Mouse (Mus musculus) embryonic facial prominence, embryonic 15.5 days (tissue): Measurements from ENCODE around the gene Dnmbp. TPM values are rescaled to one million over a fixed set of nuclear protein-coding genes. Genes with fewer than 3 reads are reported as not detected.

Experiments
- ATAC-seq: fragments of 200-750 bp; cut with Nextera tagmentation; 2 replicates; pipeline ENCODE4 v1.8.0; 2017; ENCODE audit warnings: low read depth, moderate TSS enrichment; ENCODE audit not compliant: insufficient number of reproducible peaks, low FRiP score, low TSS enrichment
- H3K27ac ChIP-seq: fragments of 300-500 bp; sonication (generic); replicated peaks from 2 replicates; pipeline ENCODE4 v1.5.1; 2015; ENCODE audit warnings: mild to moderate bottlenecking, inconsistent platforms
- H3K27me3 ChIP-seq: fragments of 300-500 bp; sonication (generic); 2 replicates; pipeline ENCODE4 v1.6.1; 2015; ENCODE audit warnings: inconsistent platforms
- H3K36me3 ChIP-seq: fragments of 300-500 bp; sonication (generic); 2 replicates; pipeline ENCODE4 v1.6.1; 2015; ENCODE audit warnings: mild to moderate bottlenecking, inconsistent platforms
- H3K4me1 ChIP-seq: fragments of 300-500 bp; sonication (generic); 2 replicates; pipeline ENCODE4 v1.6.1; 2015; ENCODE audit warnings: inconsistent platforms
- H3K4me2 ChIP-seq: fragments of 300-500 bp; sonication (generic); replicated peaks from 2 replicates; pipeline ENCODE4 v1.6.1; 2015; ENCODE audit warnings: mild to moderate bottlenecking, inconsistent platforms
- H3K4me3 ChIP-seq: fragments of 300-500 bp; sonication (generic); replicated peaks from 2 replicates; pipeline ENCODE4 v1.5.1; 2015; ENCODE audit warnings: mild to moderate bottlenecking, inconsistent platforms
- H3K9ac ChIP-seq: fragments of 300-500 bp; sonication (generic); 2 replicates; pipeline ENCODE4 v1.6.1; 2015; ENCODE audit warnings: inconsistent platforms
- H3K9me3 ChIP-seq: fragments of 300-500 bp; sonication (generic); replicated peaks from 2 replicates; pipeline ENCODE4 v1.6.1; 2016; ENCODE audit warnings: inconsistent platforms
- WGBS: fragments of 180-500 bp; shearing (Covaris S2); methylation state at CpG from one replicate; pipeline ENCODE4 v1.1.7; 2015; 5-methylcytosine and 5-hydroxymethylcytosine counted together
- polyA plus RNA-seq: library from polyadenylated mRNA; unstranded; fragments of >200 nt; fragmentation: Nextera tagmentation; extraction: Ambion mirVana; gene quantifications from 2 replicates; pipeline ENCODE4 v1.2.1, GENCODE M21; 2015

Dnmbp gene
- polyA plus RNA-seq, 1 experiment from 2014 or later = 19.4 TPM

DNA sequence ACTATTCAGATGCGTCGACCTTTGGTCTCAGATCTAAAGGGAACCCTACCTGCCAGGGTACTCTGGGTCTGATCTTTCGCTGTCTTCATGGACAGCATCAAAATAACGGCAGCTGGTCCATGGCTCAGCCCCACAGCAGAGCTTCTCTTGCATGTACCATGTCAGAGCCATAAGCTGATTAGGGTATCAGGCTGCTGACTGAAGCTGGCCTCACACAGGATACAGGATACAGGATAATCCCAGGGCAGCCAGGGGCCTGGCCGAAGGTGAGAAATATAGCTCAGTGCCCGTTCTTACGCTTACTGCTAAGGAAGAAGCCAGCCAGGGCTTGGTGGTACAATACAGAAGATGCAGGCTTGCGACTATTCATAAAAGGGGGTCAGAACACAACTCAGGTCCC is 4.6 kb upstream of the Dnmbp start:
- H3K36me3 ChIP-seq = no peaks in the 10 kb centered on the region
- 85% methylated on average over 8 of the region's 8 CpGs for WGBS
- no peak for ATAC-seq

DNA sequence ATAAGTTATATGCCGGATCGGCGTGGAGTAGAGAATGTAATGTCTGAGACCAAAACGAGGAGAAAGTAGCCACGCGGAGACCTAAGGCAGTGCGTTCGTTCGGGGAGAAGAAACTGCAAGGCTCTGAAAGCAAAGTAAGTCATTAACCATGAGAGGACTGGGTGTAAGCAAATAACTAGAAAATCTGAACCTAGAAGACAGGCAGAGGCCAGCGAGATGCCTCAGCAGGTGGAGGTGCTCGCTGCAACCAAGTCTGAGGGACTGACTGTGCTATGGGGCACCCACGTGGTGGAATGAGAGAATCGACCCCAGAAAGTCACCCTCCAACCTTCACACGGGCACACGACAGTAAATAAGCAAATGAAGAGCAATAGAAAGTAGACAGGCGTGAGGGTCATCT is 3.1 kb upstream of the Dnmbp start:
- WGBS = 81% methylated on average over 16 of the region's 16 CpGs
- Histone ChIP-seq H3K4me1 (peaks cover 13% of the 10 kb centered on the region), H3K9me3 (no peaks in the 10 kb centered on the region), H3K27ac (no peak overlapping the region), H3K27me3 (no peaks in the 10 kb centered on the region), H3K9ac (no peak overlapping the region), H3K4me3 (no peak overlapping the region), H3K36me3 (no peaks in the 10 kb centered on the region), H3K4me2 (no peak overlapping the region)
- no peak for ATAC-seq

More for the DNA sequence above, 4.6 kb upstream of the Dnmbp start:
- H3K4me3 ChIP-seq = no peak overlapping the region
- no peaks in the 10 kb centered on the region for H3K9me3 ChIP-seq
- no peaks in the 10 kb centered on the region for H3K4me1 ChIP-seq
- no peak overlapping the region for H3K9ac ChIP-seq
- no peaks in the 10 kb centered on the region for H3K27me3 ChIP-seq
- no peak overlapping the region for H3K4me2 ChIP-seq
- no peak overlapping the region for H3K27ac ChIP-seq

DNA sequence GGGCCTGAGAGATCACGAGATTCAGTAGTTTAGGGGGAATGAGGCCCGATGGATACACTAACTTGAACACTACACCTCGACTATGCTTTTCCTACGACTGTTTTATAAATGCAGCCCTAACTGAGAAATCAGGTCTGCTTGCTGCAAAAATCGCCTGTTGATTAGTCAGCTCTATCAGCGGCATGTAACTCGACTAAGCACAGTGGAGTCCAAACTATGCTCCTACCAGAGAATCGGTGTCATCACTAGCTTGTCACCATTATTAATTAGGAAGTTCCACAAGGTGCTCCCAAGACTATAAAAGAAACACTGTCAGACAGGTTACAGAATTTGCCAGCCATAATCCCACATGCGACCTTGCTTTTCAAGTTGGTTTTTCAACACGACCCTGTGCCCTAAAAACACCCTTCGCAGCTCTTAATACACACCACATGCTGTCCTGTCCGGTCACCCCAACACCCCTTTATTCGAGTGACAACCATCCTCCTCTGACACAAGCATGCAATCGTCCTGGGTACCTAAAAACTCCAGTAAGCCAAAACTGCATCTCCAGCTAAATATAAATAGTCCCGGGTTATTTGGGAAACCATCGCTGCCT is 721 bp downstream of the Dnmbp start:
- 15% methylated on average over 16 of the region's 16 CpGs for WGBS
- 0 out of 2 replicates have a peak, but pooled peaks have one; percentile 5 for ATAC-seq
- peak overlapping the region; percentile 61 for H3K27ac ChIP-seq

DNA sequence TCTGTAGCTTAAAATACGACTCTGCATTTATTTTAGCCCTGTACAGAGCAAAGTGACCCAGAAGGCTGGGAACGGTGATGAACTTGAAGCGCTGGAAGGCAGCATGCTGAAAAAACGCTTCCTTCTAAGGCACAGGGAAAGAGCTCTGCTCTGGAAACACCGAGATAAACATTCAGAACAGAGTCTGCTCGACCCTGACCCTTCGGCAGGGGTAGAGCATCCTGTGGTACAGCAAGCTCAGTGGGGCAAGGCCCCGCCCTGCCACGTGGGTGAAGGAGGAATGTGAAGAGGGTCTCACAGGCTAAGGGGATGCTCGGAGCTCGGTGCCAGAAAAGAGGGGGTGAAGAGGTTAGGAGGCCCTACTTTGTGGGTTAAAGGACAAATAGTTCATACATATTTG is 1.6 kb downstream of the Dnmbp start:
- ATAC-seq = no peak
- Histone ChIP-seq H3K4me3 (no peak overlapping the region; the same call in 1 of the 2 replicates), H3K4me1 (peaks cover 14% of the 10 kb centered on the region), H3K4me2 (peak overlapping the region; percentile 65), H3K27me3 (no peaks in the 10 kb centered on the region), H3K27ac (0 out of 2 replicates have a peak overlapping the region, but pooled peaks have one; percentile 24), H3K36me3 (no peaks in the 10 kb centered on the region), H3K9me3 (no peaks in the 10 kb centered on the region), H3K9ac (no peak overlapping the region)
- WGBS = 33% methylated on average over 11 of the region's 11 CpGs

More for the DNA sequence above, 721 bp downstream of the Dnmbp start:
- Histone ChIP-seq H3K36me3 (no peaks in the 10 kb centered on the region), H3K4me1 (peaks cover 14% of the 10 kb centered on the region), H3K9ac (peak overlapping the region; percentile 69), H3K4me2 (peak overlapping the region; percentile 65), H3K27me3 (no peaks in the 10 kb centered on the region), H3K9me3 (no peaks in the 10 kb centered on the region), H3K4me3 (peak overlapping the region; percentile 69)

DNA sequence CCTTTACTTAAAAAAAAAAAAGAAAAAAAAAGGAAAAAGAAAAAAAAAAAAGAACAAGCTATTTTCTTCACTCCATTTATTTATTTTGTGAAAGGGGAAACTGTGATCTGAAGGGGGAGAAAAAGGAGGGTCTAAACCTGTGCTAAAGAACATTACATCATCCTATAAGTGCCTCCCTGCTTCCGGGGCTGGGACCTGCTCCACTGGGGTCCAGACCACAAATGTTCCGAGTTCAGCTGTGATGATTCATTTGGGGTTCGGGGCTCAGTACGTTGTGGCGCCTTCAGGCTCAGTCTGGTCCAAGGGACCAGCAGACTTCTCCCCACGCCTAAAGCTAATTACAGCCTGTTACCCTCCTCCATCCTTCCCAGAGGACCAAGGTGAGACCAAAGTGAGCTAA is 9.1 kb downstream of the Dnmbp start:
- ATAC-seq = no peak
- Histone ChIP-seq H3K4me1 (peaks cover 14% of the 10 kb centered on the region), H3K4me2 (no peak overlapping the region), H3K4me3 (no peak overlapping the region), H3K27ac (no peak overlapping the region), H3K27me3 (no peaks in the 10 kb centered on the region), H3K9me3 (no peaks in the 10 kb centered on the region), H3K36me3 (no peaks in the 10 kb centered on the region), H3K9ac (no peak overlapping the region)
- 80% methylated on average over 6 of the region's 6 CpGs for WGBS

DNA sequence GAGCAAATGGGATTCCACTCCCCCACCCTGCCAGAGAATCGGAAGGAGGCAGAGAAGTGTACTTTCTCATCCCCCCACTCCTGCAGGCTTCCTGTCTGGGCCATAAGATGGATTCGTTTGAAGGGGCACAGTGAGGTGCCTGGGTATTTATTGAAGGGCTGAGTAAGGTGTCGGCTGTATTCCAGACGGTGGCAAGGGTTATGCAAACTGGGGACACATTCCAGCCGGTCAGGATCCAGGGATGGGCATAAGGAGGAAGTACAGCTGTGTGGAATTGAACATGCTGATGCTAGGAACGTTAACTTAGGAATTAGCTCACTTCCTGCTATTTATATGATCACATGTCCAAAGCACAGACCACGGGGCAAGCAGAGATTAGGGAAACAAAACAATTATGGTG is 9.6 kb downstream of the Dnmbp start:
- no peak for ATAC-seq
- H3K27me3 ChIP-seq = no peaks in the 10 kb centered on the region
- WGBS = 37% methylated on average over 7 of the region's 7 CpGs
- peaks cover 14% of the 10 kb centered on the region for H3K4me1 ChIP-seq
- no peak overlapping the region for H3K4me2 ChIP-seq
- no peak overlapping the region for H3K27ac ChIP-seq
- H3K9ac ChIP-seq = no peak overlapping the region
- no peaks in the 10 kb centered on the region for H3K9me3 ChIP-seq
- H3K4me3 ChIP-seq = no peak overlapping the region
- no peaks in the 10 kb centered on the region for H3K36me3 ChIP-seq

DNA sequence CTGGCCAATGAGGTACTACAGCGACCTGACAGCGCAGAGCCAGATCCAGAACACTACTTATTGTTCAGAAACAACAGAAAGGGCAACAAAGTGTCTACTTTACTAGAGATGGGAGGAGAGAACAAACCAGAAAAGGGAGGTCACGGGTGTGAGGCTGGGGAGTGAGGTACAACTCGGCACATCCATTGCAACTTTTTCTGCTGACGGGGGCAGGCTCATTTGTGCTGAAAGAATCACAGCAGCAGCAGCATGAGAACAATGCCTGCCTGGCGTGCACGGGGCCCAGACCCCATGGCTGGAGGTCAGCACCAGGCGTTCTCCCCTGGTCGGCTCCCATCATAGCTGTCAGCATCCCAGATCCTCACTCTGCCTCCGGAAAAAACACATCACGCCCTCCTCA is 10.1 kb downstream of the Dnmbp start:
- Histone ChIP-seq H3K4me2 (no peak overlapping the region), H3K9ac (no peak overlapping the region), H3K9me3 (no peaks in the 10 kb centered on the region), H3K4me3 (no peak overlapping the region), H3K27me3 (no peaks in the 10 kb centered on the region), H3K36me3 (no peaks in the 10 kb centered on the region), H3K27ac (no peak overlapping the region), H3K4me1 (peaks cover 14% of the 10 kb centered on the region)
- WGBS = 57% methylated on average over 11 of the region's 11 CpGs
- ATAC-seq = no peak

DNA sequence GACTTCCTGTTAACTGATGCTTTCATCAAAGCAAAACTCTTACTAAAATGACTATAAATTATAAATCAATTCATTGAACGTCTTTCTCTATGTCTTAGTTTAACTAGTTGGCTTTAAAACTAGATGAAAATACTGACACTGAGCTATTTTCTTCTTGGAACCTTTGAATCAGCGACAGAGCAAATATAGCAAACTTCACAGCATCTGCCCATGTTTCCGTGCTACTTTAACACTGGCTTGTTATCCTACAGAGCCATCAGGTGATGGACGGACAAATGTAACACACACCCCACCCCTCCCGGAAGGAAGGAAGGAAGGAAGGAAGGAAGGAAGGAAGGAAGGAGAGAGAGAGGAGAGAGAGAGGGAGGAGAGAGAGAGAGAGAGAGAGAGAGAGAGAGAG is 12.0 kb downstream of the Dnmbp start:
- H3K27ac ChIP-seq = no peak overlapping the region
- no peak for ATAC-seq
- 77% methylated on average over 5 of the region's 5 CpGs for WGBS

DNA sequence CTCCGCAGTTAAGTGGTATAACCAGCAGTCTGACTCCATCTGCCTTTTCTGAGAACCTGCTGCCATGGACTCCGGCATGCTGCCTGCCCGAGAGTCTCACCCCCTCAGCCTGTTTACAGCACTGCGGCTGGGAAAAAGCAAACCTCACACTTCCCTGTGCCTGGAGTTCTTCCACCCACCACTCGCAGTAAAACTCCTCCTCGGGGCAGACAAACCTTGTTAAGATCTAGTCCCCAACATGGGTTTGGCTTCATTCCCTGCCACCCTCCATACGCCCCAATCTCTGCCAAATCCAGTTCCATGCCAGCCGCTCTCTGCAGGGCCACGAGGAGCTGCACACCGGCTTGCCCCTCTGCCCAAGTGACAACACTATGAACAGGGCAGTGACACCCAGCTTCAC is 12.9 kb downstream of the Dnmbp start:
- H3K4me1 ChIP-seq = peaks cover 14% of the 10 kb centered on the region
- 0 out of 2 replicates have a peak, but pooled peaks cover 5% of the 10 kb centered on the region for H3K36me3 ChIP-seq
- WGBS = 55% methylated on average over 10 of the region's 10 CpGs
- no peak for ATAC-seq
- H3K9me3 ChIP-seq = no peaks in the 10 kb centered on the region
- no peaks in the 10 kb centered on the region for H3K27me3 ChIP-seq
- H3K9ac ChIP-seq = no peak overlapping the region
- H3K4me3 ChIP-seq = no peak overlapping the region
- no peak overlapping the region for H3K4me2 ChIP-seq
- H3K27ac ChIP-seq = peak overlapping the region; percentile 39; the same call in 1 of the 2 replicates

More for the DNA sequence above, 12.0 kb downstream of the Dnmbp start:
- Histone ChIP-seq H3K4me1 (peaks cover 14% of the 10 kb centered on the region), H3K9ac (no peak overlapping the region), H3K4me2 (no peak overlapping the region), H3K36me3 (0 out of 2 replicates have a peak, but pooled peaks cover 5% of the 10 kb centered on the region), H3K27me3 (no peaks in the 10 kb centered on the region), H3K4me3 (no peak overlapping the region), H3K9me3 (no peaks in the 10 kb centered on the region)

DNA sequence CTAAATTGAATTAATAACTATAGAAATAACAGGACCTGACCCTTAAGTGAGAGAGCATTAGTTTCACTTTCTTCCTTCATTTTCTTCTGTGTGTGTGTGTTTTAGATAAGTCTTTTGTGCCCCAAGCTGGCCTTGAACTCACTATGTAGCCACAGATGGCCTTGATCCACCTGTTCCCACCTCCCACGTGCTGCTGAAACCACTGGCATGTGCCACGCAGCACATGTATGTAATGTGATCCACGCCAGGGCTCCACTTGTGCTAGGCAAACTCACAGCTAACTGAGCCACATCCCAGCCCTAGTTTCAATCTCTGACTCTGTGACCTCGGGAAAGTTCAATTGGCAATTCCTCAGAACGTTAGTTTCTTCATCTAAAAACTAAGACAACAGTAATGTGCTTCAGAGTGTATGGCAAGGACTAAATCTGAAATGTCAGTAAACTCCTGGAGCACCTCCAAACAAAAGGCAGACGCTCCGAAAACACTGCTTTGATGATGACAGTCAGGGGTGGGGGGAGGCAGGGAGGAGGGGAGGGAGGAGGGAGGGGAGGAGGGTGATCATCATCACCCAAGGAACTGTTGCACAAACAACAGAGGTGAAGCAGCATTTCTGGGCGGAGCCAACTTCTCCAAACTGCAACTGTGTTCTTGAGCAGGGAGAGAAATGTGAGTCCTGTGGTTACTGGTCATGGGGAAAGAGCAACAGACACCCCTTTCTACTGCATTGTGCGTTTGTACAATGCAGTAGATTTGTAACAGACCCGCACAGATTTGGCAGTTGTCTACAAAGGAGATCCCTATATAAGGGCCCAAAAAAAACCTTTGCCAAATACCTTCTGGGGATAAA is 13.6 kb downstream of the Dnmbp start:
- no peak overlapping the region for H3K27ac ChIP-seq
- WGBS = 52% methylated on average over 10 of the region's 10 CpGs

DNA sequence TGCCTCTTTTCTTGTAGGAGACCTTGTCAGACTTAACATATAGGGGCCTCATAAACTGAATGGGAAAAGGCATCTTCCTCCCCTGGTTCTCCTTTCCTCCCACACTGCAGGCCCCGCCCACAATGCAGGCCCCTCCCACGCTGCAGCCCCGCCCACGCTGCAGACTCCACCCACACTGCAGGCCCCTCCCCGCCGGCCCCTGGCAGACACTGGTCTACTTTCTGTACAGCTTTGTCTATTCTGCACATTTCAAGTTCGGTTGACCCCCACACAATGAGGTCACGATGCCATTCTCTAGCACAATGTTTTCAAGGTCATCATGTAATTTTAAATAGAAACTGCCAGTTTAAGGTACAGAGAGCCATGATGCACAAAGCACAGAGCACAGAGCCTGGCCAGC is 15.6 kb downstream of the Dnmbp start:
- Histone ChIP-seq H3K36me3 (0 out of 2 replicates have a peak, but pooled peaks cover 5% of the 10 kb centered on the region), H3K27me3 (no peaks in the 10 kb centered on the region), H3K4me2 (no peak overlapping the region), H3K4me3 (no peak overlapping the region), H3K4me1 (peaks cover 22% of the 10 kb centered on the region), H3K27ac (no peak overlapping the region), H3K9ac (no peak overlapping the region), H3K9me3 (no peaks in the 10 kb centered on the region)
- 68% methylated on average over 8 of the region's 8 CpGs for WGBS
- ATAC-seq = no peak

More for the DNA sequence above, 13.6 kb downstream of the Dnmbp start:
- no peak overlapping the region for H3K9ac ChIP-seq
- H3K36me3 ChIP-seq = 0 out of 2 replicates have a peak, but pooled peaks cover 5% of the 10 kb centered on the region
- peaks cover 14% of the 10 kb centered on the region for H3K4me1 ChIP-seq
- no peak overlapping the region for H3K4me3 ChIP-seq
- H3K9me3 ChIP-seq = no peaks in the 10 kb centered on the region
- no peaks in the 10 kb centered on the region for H3K27me3 ChIP-seq
- no peak for ATAC-seq
- H3K4me2 ChIP-seq = no peak overlapping the region
